Mouse (Mus musculus) MEL (cell line): ENCODE measurements at regions not wholly inside any gene's neighbourhood (a gene's known extent, or its start where the extent isn't known, plus 50 kb on each side); places are given as distances from the start of the nearest gene placed in this dataset.

Experiments used
- DNase-seq: peaks from one replicate; pipeline ENCODE4 v3.0.0; 2011; ENCODE audit warnings: low read depth, low spot score
- H3K27ac ChIP-seq: 2 replicates; pipeline ENCODE4 v1.5.1; 2012; ENCODE audit warnings: low read depth, mild to moderate bottlenecking, control low read depth, low read length, moderate library complexity; ENCODE audit not compliant: control insufficient read depth
- H3K27me3 ChIP-seq, 2 experiments: fragments of 150-350 bp in 1 of 2; sonication (generic) in 1 of 2; 2 replicates each; pipeline ENCODE4 v1.6.1; 2012; ENCODE audit warnings: low read length in 2 of 2, mild to moderate bottlenecking in 2 of 2, improper control_type of control experiment in 1 of 2, moderate library complexity in 1 of 2; ENCODE audit not compliant: insufficient read depth in 2 of 2, control insufficient read depth in 1 of 2
- H3K36me3 ChIP-seq, 2 experiments: 2 replicates each; pipeline ENCODE4 v1.6.1; 2012 to 2014; ENCODE audit warnings: low read length in 2 of 2, improper control_type of control experiment in 1 of 2, inconsistent platforms in 1 of 2, mild to moderate bottlenecking in 1 of 2; ENCODE audit not compliant: insufficient read depth in 2 of 2, control insufficient read depth in 1 of 2
- H3K4me1 ChIP-seq, 2 experiments: fragments of 150-350 bp in 1 of 2; sonication (generic) in 1 of 2; 2 replicates each; pipeline ENCODE4 v1.6.1; 2012; ENCODE audit warnings: low read length in 2 of 2, improper control_type of control experiment in 1 of 2, mild to moderate bottlenecking in 1 of 2; ENCODE audit not compliant: insufficient read depth in 2 of 2, control insufficient read depth in 1 of 2
- H3K4me3 ChIP-seq, 2 experiments: fragments of 150-350 bp in 1 of 2; sonication (generic) in 1 of 2; 2 replicates each; pipeline ENCODE4 v1.5.1; 2012; ENCODE audit warnings: low read depth in 2 of 2, low read length in 2 of 2, mild to moderate bottlenecking in 2 of 2, moderate library complexity in 2 of 2, control low read depth in 1 of 2, improper control_type of control experiment in 1 of 2; ENCODE audit not compliant: control insufficient read depth in 1 of 2, insufficient read depth in 1 of 2
- H3K79me2 ChIP-seq: 2 replicates; pipeline ENCODE4 v1.6.1; 2012; ENCODE audit warnings: mild to moderate bottlenecking, low read length, moderate library complexity; ENCODE audit not compliant: control insufficient read depth, poor library complexity, insufficient read depth
- H3K9ac ChIP-seq: 2 replicates; pipeline ENCODE4 v1.6.1; 2012; ENCODE audit warnings: low read depth, mild to moderate bottlenecking, control low read depth, low read length, moderate library complexity; ENCODE audit not compliant: control insufficient read depth, poor library complexity, severe bottlenecking
- H3K9me3 ChIP-seq: fragments of 150-350 bp; sonication (generic); replicated peaks from 2 replicates; pipeline ENCODE4 v1.6.1; 2012; ENCODE audit warnings: mild to moderate bottlenecking, low read length, improper control_type of control experiment, moderate library complexity; ENCODE audit not compliant: insufficient read depth
- BHLHE40 ChIP-seq: IDR thresholded peaks from 2 replicates; pipeline ENCODE4 v1.6.1; 2012; ENCODE audit warnings: low read depth, mild to moderate bottlenecking, inconsistent platforms, low read length, improper control_type of control experiment, borderline replicate concordance
- CHD2 ChIP-seq: IDR thresholded peaks from 2 replicates; pipeline ENCODE4 v1.6.1; 2011; ENCODE audit warnings: low read length, improper control_type of control experiment
- ELF1 ChIP-seq: IDR thresholded peaks from 2 replicates; pipeline ENCODE4 v1.6.1; 2014; ENCODE audit warnings: low read depth, mild to moderate bottlenecking, inconsistent platforms, low read length, improper control_type of control experiment, moderate library complexity
- ETS1 ChIP-seq: IDR thresholded peaks from 2 replicates; pipeline ENCODE4 v1.6.1; 2012; ENCODE audit warnings: low read depth, mild to moderate bottlenecking, inconsistent platforms, low read length, improper control_type of control experiment, moderate library complexity
- HCFC1 ChIP-seq: IDR thresholded peaks from 2 replicates; pipeline ENCODE4 v1.6.1; 2012; ENCODE audit warnings: low read depth, mild to moderate bottlenecking, inconsistent platforms, low read length, improper control_type of control experiment, moderate library complexity
- MAFK ChIP-seq: IDR thresholded peaks from 2 replicates; pipeline ENCODE4 v1.6.1; 2011; ENCODE audit warnings: low read depth, mild to moderate bottlenecking, low read length, improper control_type of control experiment, borderline replicate concordance
- MAX ChIP-seq: IDR thresholded peaks from 2 replicates; pipeline ENCODE4 v1.6.1; 2011; ENCODE audit warnings: low read length, improper control_type of control experiment
- MAZ ChIP-seq: IDR thresholded peaks from 2 replicates; pipeline ENCODE4 v1.6.1; 2012; ENCODE audit warnings: low read depth, mild to moderate bottlenecking, inconsistent platforms, low read length, improper control_type of control experiment
- NELFE ChIP-seq: IDR thresholded peaks from 2 replicates; pipeline ENCODE4 v1.6.1; 2011; ENCODE audit warnings: low read depth, low read length, improper control_type of control experiment
- RCOR1 ChIP-seq: IDR thresholded peaks from 2 replicates; pipeline ENCODE4 v1.6.1; 2012; ENCODE audit warnings: low read depth, mild to moderate bottlenecking, inconsistent platforms, low read length, improper control_type of control experiment
- SIN3A ChIP-seq: IDR thresholded peaks from 2 replicates; pipeline ENCODE4 v1.6.1; 2012; ENCODE audit warnings: low read length, improper control_type of control experiment, inconsistent platforms
- TAL1 ChIP-seq: IDR thresholded peaks from 2 replicates; pipeline ENCODE4 v1.6.1; 2012; ENCODE audit warnings: mild to moderate bottlenecking, inconsistent platforms, low read length, moderate library complexity, mixed read lengths
- TBP ChIP-seq: IDR thresholded peaks from 2 replicates; pipeline ENCODE4 v1.8.0; 2011; ENCODE audit warnings: low read depth, low read length, improper control_type of control experiment
- TCF12 ChIP-seq: IDR thresholded peaks from 2 replicates; pipeline ENCODE4 v1.6.1; 2014; ENCODE audit warnings: low read depth, mild to moderate bottlenecking, inconsistent platforms, low read length, improper control_type of control experiment, moderate library complexity
- UBTF ChIP-seq: IDR thresholded peaks from 2 replicates; pipeline ENCODE4 v1.6.1; 2012; ENCODE audit warnings: low read depth, mild to moderate bottlenecking, inconsistent platforms, low read length, improper control_type of control experiment, moderate library complexity, borderline replicate concordance; ENCODE audit not compliant: insufficient read depth
- ZC3H11A ChIP-seq: IDR thresholded peaks from 2 replicates; pipeline ENCODE4 v1.6.1; 2012; ENCODE audit warnings: low read depth, mild to moderate bottlenecking, inconsistent platforms, low read length, improper control_type of control experiment
- ZKSCAN1 ChIP-seq: IDR thresholded peaks from 2 replicates; pipeline ENCODE4 v1.6.1; 2012; ENCODE audit warnings: low read depth, mild to moderate bottlenecking, inconsistent platforms, low read length, improper control_type of control experiment, moderate library complexity
- ZMIZ1 ChIP-seq: IDR thresholded peaks from 2 replicates; pipeline ENCODE4 v1.6.1; 2012; ENCODE audit warnings: low read depth, mild to moderate bottlenecking, inconsistent platforms, low read length, improper control_type of control experiment, moderate library complexity

DNA sequence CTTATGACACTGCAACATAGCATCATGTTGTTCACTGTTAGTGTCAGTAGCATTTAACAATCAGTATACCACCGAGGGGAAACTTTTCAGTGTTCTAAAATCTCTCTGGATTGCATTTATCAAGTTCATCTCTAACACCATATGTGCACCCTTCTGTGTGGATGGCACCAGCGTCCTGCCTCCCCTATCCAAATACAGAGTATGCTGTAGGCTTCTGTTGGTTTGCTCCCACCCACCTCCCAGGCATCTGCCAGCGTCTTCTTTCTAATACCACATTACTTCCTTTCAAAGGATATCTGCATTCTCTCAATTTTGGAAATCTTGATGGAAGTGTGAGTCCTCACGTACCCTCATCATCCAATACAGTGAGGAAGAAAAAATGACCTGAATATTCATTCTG, 208.0 kb upstream of the Cdh9 start:
- no peaks in the 10 kb centered on the region for H3K36me3 ChIP-seq
- TF ChIP-seq ELF1 (no peak), MAFK (no peak), ETS1 (no peak), SIN3A (no peak), MAZ (no peak)
- TF ChIP-seq, all 39 proteins: peak for 0
- H3K79me2 ChIP-seq, result no peaks in the 10 kb centered on the region
- no peaks in the 10 kb centered on the region for H3K4me1 ChIP-seq
- H3K4me3 ChIP-seq, result no peak overlapping the region
- H3K9me3 ChIP-seq, result no peaks in the 10 kb centered on the region
- no peak overlapping the region for H3K27ac ChIP-seq
- H3K9ac ChIP-seq, result no peak overlapping the region
- no peaks in the 10 kb centered on the region for H3K27me3 ChIP-seq
- no peak for DNase-seq

DNA sequence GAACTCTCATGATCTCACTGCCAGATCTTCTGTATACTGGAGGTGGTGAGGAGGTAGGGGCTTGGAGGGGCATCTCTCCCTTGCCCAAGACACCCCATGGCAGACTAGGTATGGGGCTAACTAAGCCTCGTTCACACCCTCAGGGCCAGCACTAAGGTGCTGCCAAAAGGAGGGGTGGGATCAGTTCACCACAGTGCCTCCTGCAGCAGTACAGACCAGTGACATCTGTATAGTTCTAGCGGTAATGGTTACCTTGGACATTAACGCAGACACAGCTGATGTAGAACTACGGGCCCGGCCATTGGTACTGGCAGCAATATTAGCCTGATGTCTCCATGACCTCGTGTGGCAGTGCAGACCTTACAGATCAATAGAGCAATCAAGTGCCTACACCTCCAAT, 196.0 kb upstream of the Cdh9 start:
- no peak overlapping the region for H3K27ac ChIP-seq
- H3K4me1 ChIP-seq, result no peaks in the 10 kb centered on the region
- H3K79me2 ChIP-seq, result no peaks in the 10 kb centered on the region
- H3K36me3 ChIP-seq, result no peaks in the 10 kb centered on the region
- no peak for DNase-seq
- TF ChIP-seq CHD2 (no peak), TAL1 (no peak), BHLHE40 (no peak), MAX (no peak), SIN3A (no peak), NELFE (no peak), HCFC1 (no peak), ZC3H11A (no peak), UBTF (no peak), RCOR1 (no peak), ETS1 (no peak), TBP (no peak), ZMIZ1 (no peak), TCF12 (no peak), ZKSCAN1 (no peak)
- no peak overlapping the region for H3K4me3 ChIP-seq
- no peaks in the 10 kb centered on the region for H3K27me3 ChIP-seq
- H3K9ac ChIP-seq, result no peak overlapping the region
- H3K9me3 ChIP-seq, result no peaks in the 10 kb centered on the region
